Mouse (Mus musculus): Measurements from ENCODE around the gene Abca2.

- TF ChIP-seq CTCF (conservative IDR thresholded peaks at IDR 0.05; ENCODE audit: insufficient read depth, insufficient read length, low read depth, low read length) (no peak), POLR2A (IDR thresholded peaks at IDR 0.05; ENCODE audit: low read depth, low read length) (no peak)
Measured at GRCm38 (mm10) chr2:25403994-25404393, 24.5 kb upstream of the Abca2 start.

Measured in kidney, adult 2 months (tissue).